Mouse (Mus musculus) myocyte (in vitro differentiated cells): ENCODE data around the gene Prps1l1. TPM values are rescaled to one million over a fixed set of nuclear protein-coding genes. Genes with fewer than 3 reads are reported as not detected.

Experiments used
- H3K27me3 ChIP-seq: one replicate; pipeline ENCODE4 v1.6.1; 2011; ENCODE audit not compliant: control insufficient read depth, insufficient read depth, insufficient read length
- H3K36me3 ChIP-seq: one replicate; pipeline ENCODE4 v1.6.1; 2011; ENCODE audit not compliant: control insufficient read depth, insufficient read depth
- H3K4me2 ChIP-seq: one replicate; pipeline ENCODE4 v1.6.1; 2011; ENCODE audit warnings: low read depth, control low read depth
- H3K4me3 ChIP-seq: one replicate; pipeline ENCODE4 v1.5.1; 2011; ENCODE audit warnings: mild to moderate bottlenecking, control low read depth, moderate library complexity
- H3K79me2 ChIP-seq: one replicate; pipeline ENCODE4 v1.6.1; 2011; ENCODE audit not compliant: control insufficient read depth, insufficient read depth
- H3ac ChIP-seq: one replicate; pipeline ENCODE4 v1.6.1; 2011; ENCODE audit not compliant: control insufficient read depth, insufficient read length
- CEBPB ChIP-seq: IDR thresholded peaks from 2 replicates; pipeline ENCODE4 v1.6.1; 2011; ENCODE audit warnings: mild to moderate bottlenecking, moderate library complexity; ENCODE audit not compliant: poor library complexity, insufficient read depth, severe bottlenecking
- E2F4 ChIP-seq: IDR thresholded peaks from one replicate; pipeline ENCODE4 v1.6.1; 2011; ENCODE audit warnings: mild to moderate bottlenecking, control low read depth, moderate library complexity; ENCODE audit not compliant: insufficient read depth
- MAX ChIP-seq: IDR thresholded peaks from one replicate; pipeline ENCODE4 v1.6.1; 2011; ENCODE audit warnings: low read depth, mild to moderate bottlenecking, control low read depth
- MYOD1 ChIP-seq, 3 experiments: IDR thresholded peaks; one replicate each; pipeline ENCODE4 v1.6.1; 2011; ENCODE audit warnings: control low read depth in 2 of 3, low read depth in 2 of 3, mild to moderate bottlenecking in 2 of 3, moderate library complexity in 1 of 3; ENCODE audit not compliant: insufficient read length in 2 of 3, control insufficient read depth in 1 of 3
- MYOG ChIP-seq, 3 experiments: IDR thresholded peaks; one replicate each; pipeline ENCODE4 v1.6.1; 2011; ENCODE audit warnings: control low read depth in 2 of 3, low read depth in 2 of 3, mild to moderate bottlenecking in 2 of 3; ENCODE audit not compliant: insufficient read length in 2 of 3, control insufficient read depth in 1 of 3, insufficient read depth in 1 of 3
- POLR2A ChIP-seq: IDR thresholded peaks from one replicate; pipeline ENCODE4 v1.6.1; 2011; ENCODE audit warnings: low read depth, mild to moderate bottlenecking, control low read depth, moderate library complexity; ENCODE audit not compliant: insufficient read length
- POLR2AphosphoS2 ChIP-seq: IDR thresholded peaks from one replicate; pipeline ENCODE4 v1.6.1; 2011; ENCODE audit warnings: low read depth, control low read depth; ENCODE audit not compliant: insufficient read length
- REST ChIP-seq: IDR thresholded peaks from one replicate; pipeline ENCODE4 v1.6.1; 2011; ENCODE audit warnings: mild to moderate bottlenecking, control low read depth, moderate library complexity; ENCODE audit not compliant: insufficient read depth, insufficient read length
- SRF ChIP-seq: IDR thresholded peaks from one replicate; pipeline ENCODE4 v1.6.1; 2011; ENCODE audit warnings: low read depth; ENCODE audit not compliant: control insufficient read depth, insufficient read length
- TCF12 ChIP-seq: IDR thresholded peaks from one replicate; pipeline ENCODE4 v1.6.1; 2011; ENCODE audit warnings: mild to moderate bottlenecking, control low read depth; ENCODE audit not compliant: poor library complexity, insufficient read depth, severe bottlenecking
- TCF3 ChIP-seq: IDR thresholded peaks from one replicate; pipeline ENCODE4 v1.6.1; 2011; ENCODE audit warnings: low read depth, control low read depth; ENCODE audit not compliant: insufficient read length
- USF1 ChIP-seq: IDR thresholded peaks from one replicate; pipeline ENCODE4 v1.6.1; 2011; ENCODE audit warnings: low read depth, mild to moderate bottlenecking, control low read depth, moderate library complexity
- polyA plus RNA-seq: library from polyadenylated mRNA; unstranded; fragments of >200 nt; fragmentation: generic; extraction: Trizol; gene quantifications from one replicate; pipeline ENCODE4 v1.2.1, GENCODE M21; 2012; ENCODE audit warnings: missing spikeins

Gene Prps1l1
- polyA plus RNA-seq, 1 experiment = not detected

DNA sequence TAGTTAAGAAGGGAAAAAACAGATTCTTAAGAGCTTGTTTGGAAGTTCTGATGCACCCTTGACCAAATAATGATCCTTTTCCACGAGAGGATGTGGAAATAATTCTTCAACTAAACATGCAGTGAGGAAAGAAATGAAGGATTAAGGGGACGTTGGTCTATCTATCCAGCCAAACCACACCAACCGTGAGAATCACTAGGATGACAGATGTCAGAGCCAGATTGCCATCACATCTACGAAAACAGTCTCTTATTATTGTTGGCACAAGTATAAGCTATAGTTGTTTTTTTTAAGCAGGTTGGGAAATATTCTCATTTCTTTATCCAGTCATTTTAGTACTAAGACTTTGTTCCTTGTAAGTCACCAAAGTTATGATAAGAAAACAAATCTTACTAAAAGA, 15.8 kb downstream of the Prps1l1 start:
- Histone ChIP-seq H3K4me3 (no peak overlapping the region), H3K27me3 (no peaks in the 10 kb centered on the region), H3K36me3 (no peaks in the 10 kb centered on the region), H3K4me2 (peak overlapping the region; percentile 8), H3K79me2 (no peaks in the 10 kb centered on the region), H3ac (no peak overlapping the region)
- TF ChIP-seq MAX = no peak
- peak; percentile 49; the same call in 1 of the 2 replicates for TF ChIP-seq CEBPB

DNA sequence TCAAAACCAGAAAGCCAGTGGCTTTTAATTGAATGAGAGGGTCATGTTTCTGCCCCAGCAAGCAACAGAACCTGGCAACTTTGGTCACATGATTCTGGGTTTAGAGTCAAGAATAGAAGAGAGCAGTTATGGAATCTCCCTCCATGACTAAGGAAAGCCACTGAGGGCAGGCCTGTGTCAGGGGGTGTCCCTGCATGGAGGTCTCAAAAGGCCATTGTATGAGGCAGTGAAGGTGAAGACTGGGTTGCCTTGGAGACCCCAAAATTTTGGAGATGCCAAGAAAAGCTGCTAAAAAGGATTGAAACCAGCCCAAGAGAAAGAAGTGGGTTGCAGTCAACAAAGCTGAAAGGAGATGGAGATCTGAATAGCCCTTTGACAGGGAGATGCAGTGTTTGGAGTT, 21.2 kb downstream of the Prps1l1 start:
- H3K27me3 ChIP-seq = no peaks in the 10 kb centered on the region
- TF ChIP-seq MAX (no peak), POLR2A (no peak), REST (no peak), SRF (no peak), USF1 (no peak), MYOG (IDR thresholded peaks at IDR 0.05; ENCODE audit: control insufficient read depth in 1 of 3, insufficient read depth in 1 of 3, insufficient read length in 2 of 3, low read depth in 2 of 3) (no peak), E2F4 (no peak), MYOD1 (IDR thresholded peaks at IDR 0.05; ENCODE audit: control insufficient read depth in 1 of 3, insufficient read length in 2 of 3, low read depth in 2 of 3) (no peak), TCF12 (no peak), POLR2AphosphoS2 (no peak), CEBPB (no peak), TCF3 (no peak)
- H3ac ChIP-seq = no peak overlapping the region
- no peak overlapping the region for H3K4me2 ChIP-seq
- H3K4me3 ChIP-seq = no peak overlapping the region
- H3K36me3 ChIP-seq = no peaks in the 10 kb centered on the region
- no peaks in the 10 kb centered on the region for H3K79me2 ChIP-seq

DNA sequence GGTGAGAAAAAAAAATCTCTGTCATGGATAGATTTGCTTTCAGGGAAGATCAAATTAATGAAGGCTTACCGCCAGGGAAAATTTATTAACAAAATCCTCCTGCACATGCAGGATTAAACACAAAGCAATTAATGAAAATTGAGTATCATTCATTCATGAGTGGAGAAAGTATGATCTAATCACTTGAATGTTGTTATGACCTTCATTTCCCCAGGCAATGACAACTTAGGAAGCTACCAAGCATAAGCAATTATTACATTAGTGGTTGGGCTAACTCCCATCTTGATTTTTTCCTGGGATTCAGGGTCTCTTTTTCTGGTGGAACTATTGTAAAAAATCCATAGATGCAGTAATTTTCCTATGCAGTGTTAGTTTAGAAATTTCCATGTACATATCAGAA, 23.3 kb downstream of the Prps1l1 start:
- Histone ChIP-seq H3K27me3 (no peaks in the 10 kb centered on the region), H3K79me2 (no peaks in the 10 kb centered on the region), H3K4me3 (no peak overlapping the region), H3ac (no peak overlapping the region), H3K36me3 (no peaks in the 10 kb centered on the region), H3K4me2 (no peak overlapping the region)
- TF ChIP-seq MAX (no peak), POLR2AphosphoS2 (no peak), TCF3 (no peak), POLR2A (no peak), MYOD1 (IDR thresholded peaks at IDR 0.05; ENCODE audit: control insufficient read depth in 1 of 3, insufficient read length in 2 of 3, low read depth in 2 of 3) (no peak)

DNA sequence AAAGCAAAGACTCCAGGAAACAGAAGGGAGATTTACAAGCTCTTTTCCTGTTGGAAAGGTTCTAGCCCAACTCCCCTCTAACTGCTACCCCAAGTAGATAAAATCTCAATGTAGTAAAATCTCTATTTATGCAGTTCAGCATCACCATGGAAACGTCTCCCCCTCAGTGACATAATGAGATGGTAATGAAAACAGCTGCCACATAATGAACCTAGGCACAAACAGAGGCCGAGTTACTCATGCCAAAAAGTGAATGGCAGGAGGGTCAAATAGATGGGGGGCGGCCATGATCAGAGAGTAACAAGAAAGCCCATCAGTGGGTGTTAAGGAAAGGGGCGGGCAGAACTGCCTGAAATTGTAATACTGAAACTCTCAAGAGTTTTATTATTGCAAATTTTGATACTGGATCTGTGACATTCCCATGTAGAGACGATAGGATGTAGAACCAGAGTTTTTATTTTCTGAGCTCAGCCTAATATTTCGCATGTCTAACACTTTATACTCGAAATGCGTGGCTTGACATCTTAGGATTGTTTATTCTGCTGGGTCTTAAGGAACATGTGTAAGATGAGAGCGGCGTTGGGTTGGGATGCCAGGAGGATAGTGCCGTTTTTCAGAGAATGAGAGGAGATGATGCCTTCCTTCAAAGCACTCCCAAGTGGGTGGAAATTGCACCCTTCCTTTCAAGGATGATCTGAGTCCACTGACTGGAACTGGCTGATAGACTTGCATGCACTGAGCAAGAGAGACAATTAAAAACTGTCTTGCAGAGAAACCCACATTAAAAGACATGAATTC, 24.0 kb downstream of the Prps1l1 start:
- Histone ChIP-seq H3K4me2 (no peak overlapping the region), H3ac (no peak overlapping the region), H3K36me3 (no peaks in the 10 kb centered on the region), H3K79me2 (no peaks in the 10 kb centered on the region), H3K27me3 (no peaks in the 10 kb centered on the region), H3K4me3 (no peak overlapping the region)
- TF ChIP-seq POLR2AphosphoS2 (no peak), TCF12 (no peak), POLR2A (no peak), TCF3 (no peak), E2F4 (no peak), REST (no peak), SRF (no peak), MYOG (IDR thresholded peaks at IDR 0.05; ENCODE audit: control insufficient read depth in 1 of 3, insufficient read depth in 1 of 3, insufficient read length in 2 of 3, low read depth in 2 of 3) (no peak), CEBPB (no peak), MAX (no peak), USF1 (no peak), MYOD1 (IDR thresholded peaks at IDR 0.05; ENCODE audit: control insufficient read depth in 1 of 3, insufficient read length in 2 of 3, low read depth in 2 of 3) (no peak)

DNA sequence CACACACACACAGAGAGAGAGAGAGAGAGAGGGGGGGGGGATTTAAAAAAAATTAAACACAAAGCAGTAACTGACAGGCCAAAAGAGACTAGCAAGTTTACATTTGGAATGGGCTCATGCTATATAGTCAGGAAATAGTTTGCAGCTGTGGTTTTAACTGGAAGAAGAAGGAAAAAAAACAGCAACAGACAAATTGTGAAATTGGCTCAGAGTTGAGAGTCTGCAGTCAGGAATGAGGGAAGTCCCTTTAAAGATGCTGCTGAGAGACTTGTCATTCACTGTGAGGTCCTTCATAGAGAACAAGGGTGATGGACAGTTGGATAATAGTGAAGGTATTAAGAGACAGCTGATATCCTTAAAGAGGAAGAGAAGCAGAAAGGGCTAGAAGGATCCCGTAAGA, 26.9 kb downstream of the Prps1l1 start:
- Histone ChIP-seq H3K79me2 (no peaks in the 10 kb centered on the region), H3K27me3 (no peaks in the 10 kb centered on the region), H3K36me3 (no peaks in the 10 kb centered on the region), H3ac (no peak overlapping the region), H3K4me3 (no peak overlapping the region), H3K4me2 (no peak overlapping the region)
- no peak for TF ChIP-seq MAX
- no peak for TF ChIP-seq MYOD1 (IDR thresholded peaks at IDR 0.05; ENCODE audit: control insufficient read depth in 1 of 3, insufficient read length in 2 of 3, low read depth in 2 of 3)
- TF ChIP-seq CEBPB = no peak
- TF ChIP-seq SRF = no peak
- no peak for TF ChIP-seq POLR2AphosphoS2
- TF ChIP-seq E2F4 = no peak
- no peak for TF ChIP-seq USF1
- no peak for TF ChIP-seq POLR2A
- TF ChIP-seq TCF3 = no peak
- no peak for TF ChIP-seq MYOG (IDR thresholded peaks at IDR 0.05; ENCODE audit: control insufficient read depth in 1 of 3, insufficient read depth in 1 of 3, insufficient read length in 2 of 3, low read depth in 2 of 3)
- no peak for TF ChIP-seq TCF12
- no peak for TF ChIP-seq REST
